Mouse (Mus musculus): ENCODE results near the gene Zdbf2. TPM values are rescaled to one million over a fixed set of nuclear protein-coding genes. Genes with fewer than 3 reads are reported as not detected.

Gene Zdbf2
- polyA plus RNA-seq, 2 experiments = 0.06 to 0.09 TPM

GRCm38 (mm10) chr1:63272125-63272675 is 865 bp upstream of the Zdbf2 start:
- Histone ChIP-seq H3K27me3 (ENCODE audit: control insufficient read depth, insufficient read depth, low read length) (peaks cover 75% of the 10 kb centered on the region), H3K4me3 (ENCODE audit: insufficient read depth in 1 of 2, low read depth in 2 of 2, low read length in 2 of 2) (no peak overlapping the region)

GRCm38 (mm10) chr1:63273339-63273951 is 380 bp downstream of the Zdbf2 start:
- TF ChIP-seq CTCF (IDR thresholded peaks at IDR 0.05; ENCODE audit: low read depth) = no peak
- no peak for TF ChIP-seq EP300 (IDR thresholded peaks at IDR 0.05; ENCODE audit: low read depth)
- ATAC-seq (ENCODE audit: insufficient read depth) = no peak

More at GRCm38 (mm10) chr1:63272125-63272675, 865 bp upstream of the Zdbf2 start:
- ATAC-seq (ENCODE audit: insufficient read depth) (no peak), DNase-seq (ENCODE audit: low read depth in 3 of 3, low spot score in 3 of 3) (no peak)
- H3K9me3 ChIP-seq (ENCODE audit: control insufficient read depth, low read length) = no peaks in the 10 kb centered on the region
- WGBS (ENCODE audit: insufficient replicate concordance) = 32% methylated on average over 8 of the region's 8 CpGs
- H3K36me3 ChIP-seq (replicated peaks; ENCODE audit: control insufficient read depth, insufficient read depth, low read depth) = no peaks in the 10 kb centered on the region
- H3K4me1 ChIP-seq (replicated peaks; ENCODE audit: control insufficient read depth in 2 of 2, insufficient read depth in 2 of 2, low read length in 1 of 2) = no peaks in the 10 kb centered on the region
- no peak overlapping the region for H3K27ac ChIP-seq
- no peak overlapping the region for H3K9ac ChIP-seq (replicated peaks)
- TF ChIP-seq CTCF (IDR thresholded peaks at IDR 0.05; ENCODE audit: low read depth) (no peak), EP300 (IDR thresholded peaks at IDR 0.05; ENCODE audit: low read depth) (no peak)
- H3K4me2 ChIP-seq (ENCODE audit: low read depth) = no peak overlapping the region

GRCm38 (mm10) chr1:63274046-63274730 is 1.1 kb downstream of the Zdbf2 start:
- no peaks in the 10 kb centered on the region for H3K36me3 ChIP-seq (replicated peaks; ENCODE audit: control insufficient read depth, insufficient read depth, low read depth)
- no peak for ATAC-seq (ENCODE audit: insufficient read depth)
- TF ChIP-seq CTCF (IDR thresholded peaks at IDR 0.05; ENCODE audit: low read depth) (no peak), EP300 (IDR thresholded peaks at IDR 0.05; ENCODE audit: low read depth) (no peak)
- no peak overlapping the region for H3K27ac ChIP-seq
- no peak for DNase-seq (ENCODE audit: low read depth in 3 of 3, low spot score in 3 of 3)
- H3K4me1 ChIP-seq (replicated peaks; ENCODE audit: control insufficient read depth in 2 of 2, insufficient read depth in 2 of 2, low read length in 1 of 2) = no peaks in the 10 kb centered on the region
- 0 out of 2 replicates have a peak overlapping the region, but pooled peaks have one; percentile 44 for H3K4me2 ChIP-seq (ENCODE audit: low read depth)
- H3K4me3 ChIP-seq (ENCODE audit: insufficient read depth in 1 of 2, low read depth in 2 of 2, low read length in 2 of 2) = peak overlapping the region; percentile 26 to 44; a peak in 2 of 4 replicates
- H3K9me3 ChIP-seq (ENCODE audit: control insufficient read depth, low read length) = no peaks in the 10 kb centered on the region
- peaks cover 66% of the 10 kb centered on the region for H3K27me3 ChIP-seq (ENCODE audit: control insufficient read depth, insufficient read depth, low read length)
- H3K9ac ChIP-seq (replicated peaks) = no peak overlapping the region
- 16% methylated on average over 19 of the region's 19 CpGs for WGBS (ENCODE audit: insufficient replicate concordance)

More at GRCm38 (mm10) chr1:63273339-63273951, 380 bp downstream of the Zdbf2 start:
- Histone ChIP-seq H3K9me3 (ENCODE audit: control insufficient read depth, low read length) (no peaks in the 10 kb centered on the region), H3K36me3 (replicated peaks; ENCODE audit: control insufficient read depth, insufficient read depth, low read depth) (no peaks in the 10 kb centered on the region), H3K4me3 (ENCODE audit: insufficient read depth in 1 of 2, low read depth in 2 of 2, low read length in 2 of 2) (peak overlapping the region; percentile 26 to 44), H3K27ac (no peak overlapping the region), H3K27me3 (ENCODE audit: control insufficient read depth, insufficient read depth, low read length) (peaks cover 72% of the 10 kb centered on the region), H3K4me1 (replicated peaks; ENCODE audit: control insufficient read depth in 2 of 2, insufficient read depth in 2 of 2, low read length in 1 of 2) (no peaks in the 10 kb centered on the region), H3K4me2 (ENCODE audit: low read depth) (peak overlapping the region; percentile 44), H3K9ac (replicated peaks) (no peak overlapping the region)
- 2% methylated on average over 68 of the region's 89 CpGs for WGBS (ENCODE audit: insufficient replicate concordance)
- no peak for DNase-seq (ENCODE audit: low read depth in 3 of 3, low spot score in 3 of 3)

- no peak overlapping the region for H3K27ac ChIP-seq
- H3K4me1 ChIP-seq (replicated peaks; ENCODE audit: control insufficient read depth in 2 of 2, insufficient read depth in 2 of 2, low read length in 1 of 2) = no peaks in the 10 kb centered on the region
- H3K36me3 ChIP-seq (replicated peaks; ENCODE audit: control insufficient read depth, insufficient read depth, low read depth) = no peaks in the 10 kb centered on the region
- no peak overlapping the region for H3K9ac ChIP-seq (replicated peaks)
- DNase-seq (ENCODE audit: low read depth in 3 of 3, low spot score in 3 of 3) (no peak), ATAC-seq (ENCODE audit: insufficient read depth) (no peak)
- no peaks in the 10 kb centered on the region for H3K9me3 ChIP-seq (ENCODE audit: control insufficient read depth, low read length)
- H3K4me2 ChIP-seq (ENCODE audit: low read depth) = no peak overlapping the region
- no peak for TF ChIP-seq EP300 (IDR thresholded peaks at IDR 0.05; ENCODE audit: low read depth)
- no peak for TF ChIP-seq CTCF (IDR thresholded peaks at IDR 0.05; ENCODE audit: low read depth)
- peaks cover 33% of the 10 kb centered on the region for H3K27me3 ChIP-seq (ENCODE audit: control insufficient read depth, insufficient read depth, low read length)
- 37% methylated on average over 5 of the region's 5 CpGs for WGBS (ENCODE audit: insufficient replicate concordance)
- H3K4me3 ChIP-seq (ENCODE audit: insufficient read depth in 1 of 2, low read depth in 2 of 2, low read length in 2 of 2) = no peak overlapping the region
Observed at GRCm38 (mm10) chr1:63278106-63278505, 5.0 kb downstream of the Zdbf2 start.

GRCm38 (mm10) chr1:63293965-63294364 is 20.9 kb downstream of the Zdbf2 start:
- no peaks in the 10 kb centered on the region for H3K4me1 ChIP-seq (replicated peaks; ENCODE audit: control insufficient read depth in 2 of 2, insufficient read depth in 2 of 2, low read length in 1 of 2)
- no peak overlapping the region for H3K4me2 ChIP-seq (ENCODE audit: low read depth)
- no peaks in the 10 kb centered on the region for H3K36me3 ChIP-seq (replicated peaks; ENCODE audit: control insufficient read depth, insufficient read depth, low read depth)
- DNase-seq (ENCODE audit: low read depth in 3 of 3, low spot score in 3 of 3) = no peak
- H3K4me3 ChIP-seq (ENCODE audit: insufficient read depth in 1 of 2, low read depth in 2 of 2, low read length in 2 of 2) = no peak overlapping the region
- TF ChIP-seq EP300 (IDR thresholded peaks at IDR 0.05; ENCODE audit: low read depth) (no peak), CTCF (IDR thresholded peaks at IDR 0.05; ENCODE audit: low read depth) (no peak)
- ATAC-seq (ENCODE audit: insufficient read depth) = no peak
- no peak overlapping the region for H3K9ac ChIP-seq (replicated peaks)
- 42% methylated on average over 7 of the region's 7 CpGs for WGBS (ENCODE audit: insufficient replicate concordance)
- no peaks in the 10 kb centered on the region for H3K9me3 ChIP-seq (ENCODE audit: control insufficient read depth, low read length)
- H3K27me3 ChIP-seq (ENCODE audit: control insufficient read depth, insufficient read depth, low read length) = no peaks in the 10 kb centered on the region
- H3K27ac ChIP-seq = no peak overlapping the region
